13 mouse cellular contexts compared by ENCODE assay signal in genomic region chr9:122629171-122629904, GRCm38 (mm10).
DNase-seq lines count a peak whose midpoint lies in the region; ATAC-seq and TF ChIP-seq lines count a peak whose summit lies in the region.
"Had no signal": no experiment of that assay in that cellular context is flagged by ENCODE, and none has a peak within 500 bp of the region (broad histone marks: within the 10 kb centered on the region; RNA-seq: fewer than 3 reads in every experiment).

No protein-coding gene starts in this region.

- no peak for TF ChIP-seq POLR2A in limb, embryonic 14.5 days (IDR thresholded peaks at IDR 0.05; ENCODE audit: borderline replicate concordance, extremely low read depth, insufficient read depth, insufficient read length)

- DNase-seq in forebrain, embryonic 11.5 days (ENCODE audit: low spot score), result no peak
- DNase-seq in retina, postnatal 1 day, result peak; percentile 20
- no peak for DNase-seq in retina, embryonic 14.5 days (ENCODE audit: low spot score)
- DNase-seq in limb, embryonic 14.5 days (ENCODE audit: low spot score), result peak; percentile 16
- peak; percentile 94 for DNase-seq in telencephalon, adult 2 months (ENCODE audit: low read depth, low spot score)
- DNase-seq in heart, postnatal 36 days, result no peak
- DNase-seq in thymus, postnatal 10 days (ENCODE audit: low spot score in 2 of 2), result no peak
- DNase-seq: heart, adult 11 months; lung, postnatal 10 days had no signal

- peaks cover 18% of the 10 kb centered on the region for H3K4me1 ChIP-seq in forebrain, embryonic 13.5 days
- H3K4me1 ChIP-seq in forebrain, embryonic 11.5 days (replicated peaks; ENCODE audit: control insufficient read depth, insufficient read depth, low read length), result no peaks in the 10 kb centered on the region
- H3K4me1 ChIP-seq in limb, embryonic 14.5 days (ENCODE audit: control insufficient read depth, insufficient read depth, low read length), result no peaks in the 10 kb centered on the region

- peaks cover 3% of the 10 kb centered on the region; the same call in 1 of the 2 replicates for H3K9me3 ChIP-seq in forebrain, embryonic 13.5 days (replicated peaks)
- H3K9me3 ChIP-seq in forebrain, embryonic 11.5 days (ENCODE audit: control insufficient read depth, low read length), result no peaks in the 10 kb centered on the region
- H3K9me3 ChIP-seq in limb, embryonic 14.5 days (ENCODE audit: control insufficient read depth, low read length), result no peaks in the 10 kb centered on the region
- H3K9me3 ChIP-seq: limb, embryonic 12.5 days; neural tube, embryonic 12.5 days had no signal

- no peaks in the 10 kb centered on the region for H3K36me3 ChIP-seq in forebrain, embryonic 13.5 days (ENCODE audit: poor library complexity, severe bottlenecking)
- no peaks in the 10 kb centered on the region for H3K36me3 ChIP-seq in forebrain, embryonic 11.5 days (ENCODE audit: control insufficient read depth, insufficient read depth, low read length)
- no peaks in the 10 kb centered on the region for H3K36me3 ChIP-seq in limb, embryonic 14.5 days (ENCODE audit: control insufficient read depth, insufficient read depth, low read length)
- H3K36me3 ChIP-seq: limb, embryonic 12.5 days; neural tube, embryonic 12.5 days had no signal

- no peak overlapping the region for H3K9ac ChIP-seq in forebrain, embryonic 13.5 days
- H3K9ac ChIP-seq in forebrain, embryonic 11.5 days (ENCODE audit: low read length), result no peak overlapping the region
- no peak overlapping the region for H3K9ac ChIP-seq in limb, embryonic 14.5 days (ENCODE audit: low read depth, low read length, severe bottlenecking)
- H3K9ac ChIP-seq: limb, embryonic 12.5 days; neural tube, embryonic 12.5 days had no signal

- intact Hi-C loops in heart, postnatal 36 days (cut with DNase I), result no loop called here

- 25% methylated on average over 18 of the region's 18 CpGs for WGBS in forebrain, embryonic 13.5 days
- WGBS in forebrain, embryonic 11.5 days, result 28% methylated on average over 18 of the region's 18 CpGs
- WGBS in limb, embryonic 14.5 days, result 18% methylated on average over 18 of the region's 18 CpGs

- H3K4me2 ChIP-seq in forebrain, embryonic 13.5 days, result no peak overlapping the region
- H3K4me2 ChIP-seq in forebrain, embryonic 11.5 days (ENCODE audit: low read depth, low read length, severe bottlenecking), result no peak overlapping the region
- H3K4me2 ChIP-seq in limb, embryonic 14.5 days (replicated peaks; ENCODE audit: low read depth, low read length, severe bottlenecking), result no peak overlapping the region
- H3K4me2 ChIP-seq: limb, embryonic 12.5 days; neural tube, embryonic 12.5 days had no signal

- ATAC-seq in forebrain, embryonic 13.5 days, result 0 out of 2 replicates have a peak, but pooled peaks have one; percentile 38
- ATAC-seq in forebrain, embryonic 11.5 days (replicated peaks; ENCODE audit: low FRiP score), result no peak
- ATAC-seq in limb, embryonic 14.5 days (ENCODE audit: low FRiP score, low read depth), result no peak
- ATAC-seq: intestine, postnatal 0 days had no signal

- no peak overlapping the region for H3K27ac ChIP-seq in forebrain, embryonic 13.5 days
- H3K27ac ChIP-seq in forebrain, embryonic 11.5 days (ENCODE audit: low read depth, low read length), result no peak overlapping the region
- no peak overlapping the region for H3K27ac ChIP-seq in limb, embryonic 14.5 days (replicated peaks; ENCODE audit: low read depth, low read length)
- H3K27ac ChIP-seq: limb, embryonic 12.5 days; neural tube, embryonic 12.5 days had no signal

- H3K27me3 ChIP-seq in forebrain, embryonic 13.5 days, result peaks cover 78% of the 10 kb centered on the region
- H3K27me3 ChIP-seq in forebrain, embryonic 11.5 days (ENCODE audit: control insufficient read depth, insufficient read depth, low read length), result peaks cover 7% of the 10 kb centered on the region; the same call in 1 of the 2 replicates
- no peaks in the 10 kb centered on the region for H3K27me3 ChIP-seq in limb, embryonic 14.5 days (ENCODE audit: control insufficient read depth, insufficient read depth, low read length)

- H3K4me3 ChIP-seq in forebrain, embryonic 13.5 days, result no peak overlapping the region
- no peak overlapping the region for H3K4me3 ChIP-seq in forebrain, embryonic 11.5 days (ENCODE audit: low read depth, low read length)
- no peak overlapping the region for H3K4me3 ChIP-seq in limb, embryonic 14.5 days (replicated peaks; ENCODE audit: low read length)
- H3K4me3 ChIP-seq: limb, embryonic 12.5 days; neural tube, embryonic 12.5 days had no signal

Comparison
In these comparisons a context has a peak if more than half of its experiments do, and no peak if none do; other contexts are left out.
1. DNase-seq: peak in retina, postnatal 1 day (single experiment), limb, embryonic 14.5 days (single experiment) and telencephalon, adult 2 months (single experiment); none in forebrain, embryonic 11.5 days (single experiment), retina, embryonic 14.5 days (single experiment), heart, postnatal 36 days (0 of 2) and thymus, postnatal 10 days (0 of 2).